Mouse (Mus musculus): ENCODE data around the gene Mospd2.
A peak's percentile ranks its signal among the peaks of the same experiment; 100 is the strongest.

Mospd2 gene

GRCm38 (mm10) chrX:164980193-164980775 is at the start of gene Mospd2, which contains the start of gene Fancb:
TSS of gene Mospd2 (minus strand) at chrX:164980375.
TSS of gene Fancb (plus strand) at chrX:164980592.
- peak; percentile 80 for DNase-seq

GRCm38 (mm10) chrX:165004779-165005324 is 24.7 kb upstream of the Mospd2 start, which contains the start of gene Gm17604:
TSS of gene Gm17604 (minus strand) at chrX:165004829.
- DNase-seq: no peak

GRCm38 (mm10) chrX:165003141-165003540 is 23.0 kb upstream of the Mospd2 start:
- no peak for DNase-seq

- DNase-seq: no peak
Observed at GRCm38 (mm10) chrX:164978866-164979265, 1.3 kb downstream of the Mospd2 start.

- DNase-seq: no peak
Observed at GRCm38 (mm10) chrX:164971206-164971605, 9.0 kb downstream of the Mospd2 start.

- no peak for DNase-seq
Observed at GRCm38 (mm10) chrX:164965750-164966448, 14.3 kb downstream of the Mospd2 start.

GRCm38 (mm10) chrX:164952601-164953375 is 27.4 kb downstream of the Mospd2 start:
- DNase-seq: no peak

- no peak for DNase-seq
Observed at GRCm38 (mm10) chrX:164951858-164952576, 28.2 kb downstream of the Mospd2 start.

GRCm38 (mm10) chrX:164941540-164941939 is 38.6 kb downstream of the Mospd2 start:
- no peak for DNase-seq

GRCm38 (mm10) chrX:164912993-164913392 is 67.2 kb downstream of the Mospd2 start:
- no peak for DNase-seq

- no peak for DNase-seq
Observed at GRCm38 (mm10) chrX:164912186-164912585, 68.0 kb downstream of the Mospd2 start.

- DNase-seq: no peak
Observed at GRCm38 (mm10) chrX:164901847-164902246, 78.3 kb downstream of the Mospd2 start.

GRCm38 (mm10) chrX:164899805-164900204 is 80.4 kb downstream of the Mospd2 start:
- DNase-seq: no peak

GRCm38 (mm10) chrX:164886260-164886659 is 93.9 kb downstream of the Mospd2 start:
- DNase-seq: no peak
